Mouse (Mus musculus) mouse trophoblast stem cell (cell line): ENCODE results near the gene Trip12.

ENCODE experiments used
- in situ Hi-C, 2 experiments: fragments of 300-500 bp; cut with MseI, MboI; formaldehyde crosslinking; loops; 2 replicates in 1 of 2; 3 replicates in 1 of 2; pipeline ENCODE4 v1.15.1; 2025

Gene Trip12

GRCm38 (mm10) chr1:84860360-84861254 is 20.3 kb upstream of the Trip12 start:
- in situ Hi-C loops, result no loop called here

- in situ Hi-C loops, result no loop called here
These were observed 19.3 kb upstream of the Trip12 start for GRCm38 (mm10) chr1:84859597-84859996.

GRCm38 (mm10) chr1:84855756-84856155 is 15.4 kb upstream of the Trip12 start:
- in situ Hi-C loops, result no loop called here

- in situ Hi-C loops, result no loop called here
These were observed 14.7 kb upstream of the Trip12 start for GRCm38 (mm10) chr1:84854966-84855365.

- in situ Hi-C loops, result no loop called here
These were observed 13.4 kb upstream of the Trip12 start for GRCm38 (mm10) chr1:84853721-84854120.

- in situ Hi-C loops, result no loop called here
These were observed 11.4 kb upstream of the Trip12 start for GRCm38 (mm10) chr1:84851512-84852235.

GRCm38 (mm10) chr1:84850471-84850870 is 10.2 kb upstream of the Trip12 start:
- in situ Hi-C loops, result no loop called here

- in situ Hi-C loops, result no loop called here
These were observed 9.5 kb upstream of the Trip12 start for GRCm38 (mm10) chr1:84849804-84850203.

GRCm38 (mm10) chr1:84848801-84849455 is 8.6 kb upstream of the Trip12 start:
- in situ Hi-C loops, result no loop called here

GRCm38 (mm10) chr1:84848335-84848734 is 8.0 kb upstream of the Trip12 start:
- in situ Hi-C loops, result no loop called here

GRCm38 (mm10) chr1:84847698-84848097 is 7.4 kb upstream of the Trip12 start:
- in situ Hi-C loops, result no loop called here

- in situ Hi-C loops, result no loop called here
These were observed 3.0 kb upstream of the Trip12 start for GRCm38 (mm10) chr1:84843366-84843765.

- in situ Hi-C loops, result no loop called here
These were observed 745 bp upstream of the Trip12 start for GRCm38 (mm10) chr1:84841061-84841460.

GRCm38 (mm10) chr1:84839309-84840017 is 853 bp downstream of the Trip12 start, which contains the start of gene Fbxo36:
Fbxo36 (plus strand) TSS chr1:84839841.
- in situ Hi-C loops, result no loop called here

GRCm38 (mm10) chr1:84838621-84839151 is 1.6 kb downstream of the Trip12 start:
- in situ Hi-C loops, result no loop called here

- in situ Hi-C loops, result no loop called here
These were observed 2.2 kb downstream of the Trip12 start for GRCm38 (mm10) chr1:84838156-84838555.

GRCm38 (mm10) chr1:84837523-84838145 is 2.7 kb downstream of the Trip12 start:
- in situ Hi-C loops, result no loop called here

- in situ Hi-C loops, result no loop called here
These were observed 15.2 kb downstream of the Trip12 start for GRCm38 (mm10) chr1:84825091-84825490.

GRCm38 (mm10) chr1:84817596-84817995 is 22.7 kb downstream of the Trip12 start:
- in situ Hi-C loops, result no loop called here

GRCm38 (mm10) chr1:84803788-84804187 is 36.5 kb downstream of the Trip12 start:
- in situ Hi-C loops, result no loop called here

GRCm38 (mm10) chr1:84799166-84799565 is 41.1 kb downstream of the Trip12 start:
- in situ Hi-C loops, result no loop called here
